Mouse (Mus musculus) liver, embryonic 14.5 days (tissue): ENCODE data around the gene Ptbp3.

Experiments
- CTCF ChIP-seq: IDR thresholded peaks from 2 replicates; pipeline ENCODE4 v1.5.1; 2016; ENCODE audit warnings: antibody characterized with exemption, low read depth, control low read depth
- EP300 ChIP-seq: IDR thresholded peaks from 2 replicates; pipeline ENCODE4 v1.6.1; 2016; ENCODE audit warnings: antibody characterized with exemption, low read depth

GRCm38 (mm10) chr4:59429128-59429527 lies 120.0 kb downstream of the Ptbp3 start:
- no peak for TF ChIP-seq CTCF
- TF ChIP-seq EP300: no peak
